Mouse (Mus musculus) gastrocnemius, adult 2 months (tissue): ENCODE data around the gene Itpr1. TPM values are rescaled to one million over a fixed set of nuclear protein-coding genes. Genes with fewer than 3 reads are reported as not detected.
A peak's percentile ranks its signal among the peaks of the same experiment; 100 is the strongest.
"Not testable (repeated sequence)": the region's sequence is repeated elsewhere in the genome, so short reads cannot be mapped to it uniquely, and the experiment has no call there.

Experiments
- DNase-seq: peaks from one replicate; pipeline ENCODE4 v3.0.0; 2022
- H3K27ac ChIP-seq: fragments of 200-600 bp; 2 replicates; pipeline ENCODE4 v1.8.1; 2022; ENCODE audit warnings: mild to moderate bottlenecking
- H3K4me3 ChIP-seq: fragments of 200-600 bp; 2 replicates; pipeline ENCODE4 v1.8.1; 2022; ENCODE audit warnings: mild to moderate bottlenecking, moderate library complexity
- CTCF ChIP-seq: fragments of 200-600 bp; IDR thresholded peaks from 2 replicates; pipeline ENCODE4 v1.8.1; 2022; ENCODE audit warnings: antibody characterized with exemption, mild to moderate bottlenecking, moderate library complexity
- intact Hi-C: fragments of 180-260 bp; cut with DNase I; formaldehyde crosslinking; loops from one replicate; pipeline ENCODE4 v1.15.1; 2025
- total RNA-seq, 2 experiments: library from RNA; stranded (reverse); gene quantifications; 2 replicates each; pipeline ENCODE4 v1.2.3; 2021

Gene Itpr1
- total RNA-seq, 2 experiments from 2014 or later: 14.1 to 21.3 TPM

- TF ChIP-seq CTCF: no peak
- DNase-seq: no peak
- intact Hi-C loops: no loop called here
These were observed 323.8 kb downstream of the Itpr1 start for GRCm38 (mm10) chr6:108536546-108537317.

GRCm38 (mm10) chr6:108538406-108538805 is 325.5 kb downstream of the Itpr1 start:
- no peak for TF ChIP-seq CTCF
- Histone ChIP-seq H3K27ac (no peak overlapping the region), H3K4me3 (no peak overlapping the region)
- no peak for DNase-seq
- intact Hi-C loops: no loop called here

More at GRCm38 (mm10) chr6:108536546-108537317, 323.8 kb downstream of the Itpr1 start:
- H3K4me3 ChIP-seq: no peak overlapping the region
- H3K27ac ChIP-seq: peak overlapping the region; percentile 5; the same call in 1 of the 2 replicates

GRCm38 (mm10) chr6:108540441-108540840 is 327.5 kb downstream of the Itpr1 start:
- intact Hi-C loops: no loop called here
- Histone ChIP-seq H3K4me3 (no peak overlapping the region), H3K27ac (no peak overlapping the region)
- no peak for TF ChIP-seq CTCF
- no peak for DNase-seq

GRCm38 (mm10) chr6:108544917-108545316 is 332.0 kb downstream of the Itpr1 start:
- no peak for DNase-seq
- TF ChIP-seq CTCF: no peak
- Histone ChIP-seq H3K4me3 (no peak overlapping the region), H3K27ac (no peak overlapping the region)
- intact Hi-C loops: no loop called here

GRCm38 (mm10) chr6:108545464-108545863 is 332.6 kb downstream of the Itpr1 start:
- H3K4me3 ChIP-seq: no peak overlapping the region
- TF ChIP-seq CTCF: no peak

GRCm38 (mm10) chr6:108548413-108548812 is 335.5 kb downstream of the Itpr1 start:
- no peak for TF ChIP-seq CTCF
- intact Hi-C loops: no loop called here
- Histone ChIP-seq H3K27ac (no peak overlapping the region), H3K4me3 (no peak overlapping the region)
- no peak for DNase-seq

More at GRCm38 (mm10) chr6:108545464-108545863, 332.6 kb downstream of the Itpr1 start:
- H3K27ac ChIP-seq: no peak overlapping the region
- DNase-seq: no peak
- intact Hi-C loops: no loop called here

- no peak for TF ChIP-seq CTCF
- H3K27ac ChIP-seq: no peak overlapping the region
- no peak overlapping the region for H3K4me3 ChIP-seq
- intact Hi-C loops: no loop called here
- DNase-seq: no peak
These were observed 336.6 kb downstream of the Itpr1 start for GRCm38 (mm10) chr6:108549495-108549935.

GRCm38 (mm10) chr6:108551725-108552620 is 339.1 kb downstream of the Itpr1 start:
- intact Hi-C loops: no loop called here
- DNase-seq: no peak
- Histone ChIP-seq H3K4me3 (no peak overlapping the region), H3K27ac (no peak overlapping the region)
- no peak for TF ChIP-seq CTCF

- no peak for TF ChIP-seq CTCF
- no peak overlapping the region for H3K27ac ChIP-seq
- no peak for DNase-seq
- intact Hi-C loops: no loop called here
- H3K4me3 ChIP-seq: no peak overlapping the region
These were observed 340.1 kb downstream of the Itpr1 start for GRCm38 (mm10) chr6:108553013-108553412.

- TF ChIP-seq CTCF: no peak
- intact Hi-C loops: no loop called here
- Histone ChIP-seq H3K4me3 (no peak overlapping the region), H3K27ac (no peak overlapping the region)
- no peak for DNase-seq
These were observed 340.6 kb downstream of the Itpr1 start for GRCm38 (mm10) chr6:108553536-108553935.

GRCm38 (mm10) chr6:108554389-108554788 is 341.5 kb downstream of the Itpr1 start:
- Histone ChIP-seq H3K27ac (no peak overlapping the region), H3K4me3 (no peak overlapping the region)
- intact Hi-C loops: no loop called here
- DNase-seq: no peak
- no peak for TF ChIP-seq CTCF

- intact Hi-C loops: no loop called here
These were observed 342.0 kb downstream of the Itpr1 start for GRCm38 (mm10) chr6:108554878-108555277.

GRCm38 (mm10) chr6:108557576-108558322 is 344.9 kb downstream of the Itpr1 start:
- Histone ChIP-seq H3K27ac (no peak overlapping the region), H3K4me3 (no peak overlapping the region)
- no peak for DNase-seq
- no peak for TF ChIP-seq CTCF
- intact Hi-C loops: no loop called here

More at GRCm38 (mm10) chr6:108554878-108555277, 342.0 kb downstream of the Itpr1 start:
- DNase-seq: no peak
- no peak overlapping the region for H3K4me3 ChIP-seq
- no peak overlapping the region for H3K27ac ChIP-seq
- no peak for TF ChIP-seq CTCF

GRCm38 (mm10) chr6:108559226-108559625 is 346.3 kb downstream of the Itpr1 start:
- H3K27ac ChIP-seq, intact Hi-C loops, DNase-seq, H3K4me3 ChIP-seq: not testable (repeated sequence)
